Mouse (Mus musculus): ENCODE measurements around the gene Ext2. TPM values are rescaled to one million over a fixed set of nuclear protein-coding genes. Genes with fewer than 3 reads are reported as not detected.
A peak's percentile ranks its signal among the peaks of the same experiment; 100 is the strongest.

Gene Ext2
- polyA plus RNA-seq (2012; fragmentation: generic; extraction: Trizol): 73.2 TPM
- long read RNA-seq, experiment 1, transcript Ext2-201 (14 exons, 2,871 nt): major isoform, 87 of 120 reads
- long read RNA-seq, experiment 1, partial matches to known transcripts: 20 of 120 reads
- long read RNA-seq, experiment 1, other reads (novel, unspliced or antisense): 12 of 120 reads
- long read RNA-seq, experiment 2, transcript Ext2-201 (14 exons, 2,871 nt): major isoform, 695 of 927 reads
- long read RNA-seq, experiment 2, partial matches to known transcripts: 51 of 927 reads
- long read RNA-seq, experiment 2, other reads (novel, unspliced or antisense): 180 of 927 reads

GRCm38 (mm10) chr2:93822045-93822749 lies at the start of gene Ext2:
Gene Ext2, minus strand, starts transcription at chr2:93822568.
- Histone ChIP-seq H3K36me3 (ENCODE audit: control insufficient read depth, insufficient read depth) (no peaks in the 10 kb centered on the region), H3K79me2 (ENCODE audit: control insufficient read depth, insufficient read depth) (peaks cover 14% of the 10 kb centered on the region)
- TF ChIP-seq CEBPB (IDR thresholded peaks at IDR 0.05; ENCODE audit: low read depth) (no peak), USF1 (IDR thresholded peaks at IDR 0.05; ENCODE audit: low read depth) (peak; percentile 78), MYOG (IDR thresholded peaks at IDR 0.05; ENCODE audit: control insufficient read depth, extremely low read depth, insufficient read length) (no peak), CTCF (IDR thresholded peaks at IDR 0.05; ENCODE audit: control insufficient read depth, insufficient read depth, insufficient read length) (peak; percentile 100), MAX (IDR thresholded peaks at IDR 0.05) (peak; percentile 93)

GRCm38 (mm10) chr2:93871411-93871925 lies 49.1 kb upstream of the Ext2 start:
- Histone ChIP-seq H3K79me2 (ENCODE audit: control insufficient read depth, insufficient read depth) (no peaks in the 10 kb centered on the region), H3K36me3 (ENCODE audit: control insufficient read depth, insufficient read depth) (no peaks in the 10 kb centered on the region), H3K4me3 (ENCODE audit: insufficient read depth, poor library complexity, severe bottlenecking) (no peak overlapping the region), H3ac (ENCODE audit: control insufficient read depth, insufficient read length, low read depth) (no peak overlapping the region), H3K79me3 (ENCODE audit: low read depth) (no peaks in the 10 kb centered on the region), H3K27me3 (ENCODE audit: control insufficient read depth, insufficient read depth, insufficient read length) (peaks cover 16% of the 10 kb centered on the region)
- TF ChIP-seq FOSL1 (IDR thresholded peaks at IDR 0.05; ENCODE audit: insufficient read depth, low read length, poor library complexity, severe bottlenecking) (no peak), CEBPB (IDR thresholded peaks at IDR 0.05; ENCODE audit: low read depth) (no peak), MAX (IDR thresholded peaks at IDR 0.05) (no peak), USF1 (IDR thresholded peaks at IDR 0.05; ENCODE audit: low read depth) (no peak), CTCF (IDR thresholded peaks at IDR 0.05; ENCODE audit: control insufficient read depth, insufficient read depth, insufficient read length) (no peak), MYOD1 (IDR thresholded peaks at IDR 0.05; ENCODE audit: control insufficient read depth, insufficient read length, low read depth) (no peak), MYOG (IDR thresholded peaks at IDR 0.05; ENCODE audit: control insufficient read depth, extremely low read depth, insufficient read length) (no peak)

More at GRCm38 (mm10) chr2:93822045-93822749, at the start of gene Ext2:
- Histone ChIP-seq H3K79me3 (ENCODE audit: low read depth) (no peaks in the 10 kb centered on the region), H3ac (ENCODE audit: control insufficient read depth, insufficient read length, low read depth) (peak within 1 kb of the TSS; percentile 90), H3K27me3 (ENCODE audit: control insufficient read depth, insufficient read depth, insufficient read length) (no peaks in the 10 kb centered on the region), H3K4me3 (ENCODE audit: insufficient read depth, poor library complexity, severe bottlenecking) (peak within 1 kb of the TSS; percentile 72)

- TF ChIP-seq CTCF (IDR thresholded peaks at IDR 0.05; ENCODE audit: control insufficient read depth, insufficient read depth, insufficient read length) (peak; percentile 17), FOSL1 (IDR thresholded peaks at IDR 0.05; ENCODE audit: insufficient read depth, low read length, poor library complexity, severe bottlenecking) (no peak)
These were observed 48.5 kb upstream of the Ext2 start for GRCm38 (mm10) chr2:93870842-93871241.

DNA sequence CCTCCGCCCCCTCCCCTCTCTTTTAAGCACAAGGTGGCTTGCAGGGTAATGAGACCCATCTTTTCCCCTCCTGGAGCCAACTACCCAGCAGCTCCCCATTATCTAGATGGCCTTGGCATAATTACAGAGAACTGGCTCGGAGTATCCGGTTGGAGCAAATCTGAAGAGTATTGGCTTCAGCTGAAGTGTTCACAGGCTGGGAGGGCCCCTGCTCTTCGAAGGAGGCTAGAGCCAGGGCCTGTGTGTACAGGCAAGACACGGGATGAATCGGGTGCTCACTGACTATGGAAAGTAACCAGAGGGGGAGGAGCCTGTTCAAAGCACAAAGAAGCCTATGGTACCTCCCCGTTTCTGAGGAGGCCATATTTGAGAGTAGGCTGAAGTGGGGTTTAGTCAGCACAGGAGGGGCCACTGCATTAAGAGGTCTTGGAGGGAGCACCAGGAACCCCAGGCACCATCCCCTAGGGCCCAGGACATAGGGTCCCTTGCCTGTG lies 46.8 kb upstream of the Ext2 start, which contains the start of gene Accsl:
Accsl (minus strand) TSS at position 51 of the 494 bp plus-strand sequence.
- no peak for TF ChIP-seq MYOG (IDR thresholded peaks at IDR 0.05; ENCODE audit: control insufficient read depth, extremely low read depth, insufficient read length)
- TF ChIP-seq MYOD1 (IDR thresholded peaks at IDR 0.05; ENCODE audit: control insufficient read depth, insufficient read length, low read depth): no peak
- no peak for TF ChIP-seq CEBPB (IDR thresholded peaks at IDR 0.05; ENCODE audit: low read depth)
- TF ChIP-seq FOSL1 (IDR thresholded peaks at IDR 0.05; ENCODE audit: insufficient read depth, low read length, poor library complexity, severe bottlenecking): no peak
- no peak for TF ChIP-seq MAX (IDR thresholded peaks at IDR 0.05)
- no peak for TF ChIP-seq USF1 (IDR thresholded peaks at IDR 0.05; ENCODE audit: low read depth)
- no peak for TF ChIP-seq CTCF (IDR thresholded peaks at IDR 0.05; ENCODE audit: control insufficient read depth, insufficient read depth, insufficient read length)
- Histone ChIP-seq H3K79me3 (ENCODE audit: low read depth) (no peaks in the 10 kb centered on the region), H3K4me3 (ENCODE audit: insufficient read depth, poor library complexity, severe bottlenecking) (no peak within 1 kb of the TSS), H3K79me2 (ENCODE audit: control insufficient read depth, insufficient read depth) (no peaks in the 10 kb centered on the region), H3K27me3 (ENCODE audit: control insufficient read depth, insufficient read depth, insufficient read length) (peaks cover 28% of the 10 kb centered on the region), H3K36me3 (ENCODE audit: control insufficient read depth, insufficient read depth) (no peaks in the 10 kb centered on the region), H3ac (ENCODE audit: control insufficient read depth, insufficient read length, low read depth) (no peak within 1 kb of the TSS)

More at GRCm38 (mm10) chr2:93870842-93871241, 48.5 kb upstream of the Ext2 start:
- Histone ChIP-seq H3K79me3 (ENCODE audit: low read depth) (no peaks in the 10 kb centered on the region), H3K36me3 (ENCODE audit: control insufficient read depth, insufficient read depth) (no peaks in the 10 kb centered on the region), H3ac (ENCODE audit: control insufficient read depth, insufficient read length, low read depth) (no peak overlapping the region), H3K79me2 (ENCODE audit: control insufficient read depth, insufficient read depth) (no peaks in the 10 kb centered on the region), H3K27me3 (ENCODE audit: control insufficient read depth, insufficient read depth, insufficient read length) (peaks cover 18% of the 10 kb centered on the region), H3K4me3 (ENCODE audit: insufficient read depth, poor library complexity, severe bottlenecking) (no peak overlapping the region)

- Histone ChIP-seq H3K79me3 (ENCODE audit: low read depth) (no peaks in the 10 kb centered on the region), H3K36me3 (ENCODE audit: control insufficient read depth, insufficient read depth) (no peaks in the 10 kb centered on the region), H3ac (ENCODE audit: control insufficient read depth, insufficient read length, low read depth) (no peak overlapping the region), H3K27me3 (ENCODE audit: control insufficient read depth, insufficient read depth, insufficient read length) (peaks cover 33% of the 10 kb centered on the region), H3K79me2 (ENCODE audit: control insufficient read depth, insufficient read depth) (no peaks in the 10 kb centered on the region), H3K4me3 (ENCODE audit: insufficient read depth, poor library complexity, severe bottlenecking) (no peak overlapping the region)
- no peak for TF ChIP-seq MYOD1 (IDR thresholded peaks at IDR 0.05; ENCODE audit: control insufficient read depth, insufficient read length, low read depth)
- no peak for TF ChIP-seq FOSL1 (IDR thresholded peaks at IDR 0.05; ENCODE audit: insufficient read depth, low read length, poor library complexity, severe bottlenecking)
- no peak for TF ChIP-seq MAX (IDR thresholded peaks at IDR 0.05)
- no peak for TF ChIP-seq MYOG (IDR thresholded peaks at IDR 0.05; ENCODE audit: control insufficient read depth, extremely low read depth, insufficient read length)
- no peak for TF ChIP-seq CEBPB (IDR thresholded peaks at IDR 0.05; ENCODE audit: low read depth)
- no peak for TF ChIP-seq USF1 (IDR thresholded peaks at IDR 0.05; ENCODE audit: low read depth)
- TF ChIP-seq CTCF (IDR thresholded peaks at IDR 0.05; ENCODE audit: control insufficient read depth, insufficient read depth, insufficient read length): no peak
These were observed 46.2 kb upstream of the Ext2 start for GRCm38 (mm10) chr2:93868566-93868965.

Data from C2C12 (cell line).